Mouse (Mus musculus) small intestine, adult 2 months (tissue): ENCODE results near the gene Fam189a1. TPM values are rescaled to one million over a fixed set of nuclear protein-coding genes. Genes with fewer than 3 reads are reported as not detected.

ENCODE experiments used
- H3K27ac ChIP-seq: fragments of 200-500 bp; 2 replicates; pipeline ENCODE4 v1.5.1; 2012; ENCODE audit warnings: low read depth, low read length, control low read depth, inconsistent platforms; ENCODE audit not compliant: insufficient read depth
- H3K27me3 ChIP-seq: fragments of 200-500 bp; 2 replicates; pipeline ENCODE4 v1.6.1; 2012; ENCODE audit warnings: mild to moderate bottlenecking, moderate library complexity, low read length, inconsistent platforms; ENCODE audit not compliant: control insufficient read depth, insufficient read depth
- H3K36me3 ChIP-seq: fragments of 200-500 bp; 2 replicates; pipeline ENCODE4 v1.6.1; 2012; ENCODE audit warnings: mild to moderate bottlenecking, low read length, control low read depth, inconsistent platforms; ENCODE audit not compliant: control insufficient read depth, insufficient read depth
- H3K4me1 ChIP-seq: fragments of 200-500 bp; 2 replicates; pipeline ENCODE4 v1.6.1; 2012; ENCODE audit warnings: low read length, inconsistent platforms, mixed read lengths; ENCODE audit not compliant: control insufficient read depth, insufficient read depth, insufficient read length
- H3K4me3 ChIP-seq: fragments of 200-500 bp; 2 replicates; pipeline ENCODE4 v1.5.1; 2012; ENCODE audit warnings: low read depth, mild to moderate bottlenecking, control low read depth, inconsistent platforms, low read length, moderate library complexity
- CTCF ChIP-seq: fragments of 200-500 bp; IDR thresholded peaks from 2 replicates; pipeline ENCODE4 v1.5.1; 2012; ENCODE audit warnings: low read depth, mild to moderate bottlenecking, control low read depth, inconsistent platforms, low read length, moderate library complexity, mixed read lengths; ENCODE audit not compliant: insufficient replicate concordance, insufficient read length; ENCODE audit errors: extremely low read depth
- POLR2A ChIP-seq: fragments of 200-500 bp; IDR thresholded peaks from 2 replicates; pipeline ENCODE4 v1.6.1; 2012; ENCODE audit warnings: low read depth, mild to moderate bottlenecking, control low read depth, inconsistent platforms, low read length, moderate library complexity
- WGBS: fragments of 180-500 bp; shearing (Covaris S2); methylation state at CpG from one replicate; pipeline ENCODE4 v1.1.7; 2018; 5-methylcytosine and 5-hydroxymethylcytosine counted together
- polyA plus RNA-seq: library from polyadenylated mRNA; depleted of rRNA; stranded (reverse); fragments of >200 nt; gene quantifications from 2 replicates; pipeline ENCODE4 v1.2.3, GENCODE M21; 2012; rRNA removed

Gene Fam189a1
- 1.1 and 4.3 TPM in 2 replicates for polyA plus RNA-seq

GRCm38 (mm10) chr7:65156514-65156911 lies at the start of gene Fam189a1:
Gene Fam189a1 (minus strand): TSS chr7:65156570.
- 8% methylated on average over 50 of the region's 50 CpGs for whole genome bisulfite sequencing
- peak within 1 kb of the TSS; percentile 53 for H3K4me3 ChIP-seq

DNA sequence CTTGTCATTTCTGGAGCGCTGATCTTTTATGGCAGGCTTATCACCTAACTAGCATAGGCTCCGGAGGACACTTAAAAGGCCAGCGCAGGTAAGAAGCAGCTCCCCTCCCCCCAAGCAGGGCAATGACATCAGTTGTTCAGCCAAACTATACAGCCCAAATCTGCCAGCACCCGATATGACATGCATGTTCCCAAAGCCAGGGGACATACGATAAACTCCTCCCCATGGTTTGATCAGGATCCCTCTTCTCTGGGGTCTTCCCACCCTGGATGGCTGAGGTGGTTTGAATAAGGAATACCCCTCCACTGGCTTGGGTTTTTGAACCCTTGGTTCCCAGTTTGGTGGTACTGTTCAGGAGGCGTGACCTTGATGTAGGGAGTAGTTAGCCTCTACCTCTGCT lies 49.7 kb upstream of the Fam189a1 start:
- TF ChIP-seq POLR2A (no peak), CTCF (no peak)
- no peaks in the 10 kb centered on the region for H3K4me1 ChIP-seq
- no peaks in the 10 kb centered on the region for H3K27me3 ChIP-seq
- no peaks in the 10 kb centered on the region for H3K36me3 ChIP-seq
- H3K4me3 ChIP-seq, result no peak overlapping the region
- no peak overlapping the region for H3K27ac ChIP-seq
- WGBS, result 54% methylated on average over 6 of the region's 6 CpGs

More at GRCm38 (mm10) chr7:65156514-65156911, at the start of gene Fam189a1:
- H3K4me1 ChIP-seq, result no peaks in the 10 kb centered on the region
- TF ChIP-seq POLR2A (no peak), CTCF (no peak)
- H3K27me3 ChIP-seq, result peaks cover 22% of the 10 kb centered on the region
- no peak within 1 kb of the TSS for H3K27ac ChIP-seq
- no peaks in the 10 kb centered on the region; the same call in 1 of the 2 replicates for H3K36me3 ChIP-seq

DNA sequence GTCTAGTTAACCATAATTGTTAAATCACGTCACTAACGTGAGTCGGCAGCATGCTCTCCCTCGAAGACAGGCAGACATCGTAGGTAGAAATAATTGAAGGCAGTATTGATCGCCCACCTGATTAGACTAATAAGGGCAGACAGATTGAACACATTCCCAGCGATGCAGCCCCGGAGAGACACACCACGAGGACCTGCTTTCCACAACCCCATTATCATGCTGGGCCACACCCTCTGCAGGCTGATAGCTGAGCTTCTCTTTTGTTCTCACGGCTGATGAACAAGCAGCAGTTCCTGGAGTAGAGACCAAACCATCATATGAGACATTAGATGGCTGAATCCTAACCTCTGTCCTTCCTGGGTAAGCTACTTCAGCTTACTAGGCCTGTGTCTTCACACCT lies 46.3 kb upstream of the Fam189a1 start:
- Histone ChIP-seq H3K4me3 (no peak overlapping the region), H3K4me1 (no peaks in the 10 kb centered on the region), H3K36me3 (no peaks in the 10 kb centered on the region), H3K27ac (no peak overlapping the region), H3K27me3 (no peaks in the 10 kb centered on the region)
- no peak for TF ChIP-seq CTCF
- TF ChIP-seq POLR2A, result no peak
- WGBS, result 69% methylated on average over 10 of the region's 10 CpGs

DNA sequence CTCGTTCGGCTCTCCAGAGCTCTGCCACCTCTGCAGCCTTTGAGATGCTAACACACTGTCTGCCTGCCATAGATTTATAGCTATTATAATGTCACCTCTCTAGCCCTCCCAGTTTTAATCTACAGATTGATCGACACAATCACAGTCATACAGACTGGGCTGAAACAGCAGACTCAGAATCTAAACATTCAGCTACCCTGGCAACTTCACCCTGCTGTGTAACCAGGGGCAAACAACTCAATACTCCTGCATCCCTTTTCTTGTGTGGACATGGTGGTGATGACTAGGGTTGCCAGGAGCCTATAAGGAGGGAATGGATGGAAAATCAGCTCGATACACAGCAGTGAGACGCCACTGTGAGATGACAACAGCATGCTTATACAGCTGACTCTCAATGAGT lies 24.3 kb upstream of the Fam189a1 start:
- 64% methylated on average over 5 of the region's 5 CpGs for WGBS
- H3K4me1 ChIP-seq, result no peaks in the 10 kb centered on the region
- H3K4me3 ChIP-seq, result no peak overlapping the region
- no peaks in the 10 kb centered on the region for H3K27me3 ChIP-seq
- no peaks in the 10 kb centered on the region for H3K36me3 ChIP-seq
- TF ChIP-seq POLR2A, result no peak
- TF ChIP-seq CTCF, result no peak
- no peak overlapping the region for H3K27ac ChIP-seq

- 75% methylated on average over 4 of the region's 4 CpGs for WGBS
Observed at GRCm38 (mm10) chr7:65170762-65171161, 14.4 kb upstream of the Fam189a1 start.

GRCm38 (mm10) chr7:65157031-65158025 lies 958 bp upstream of the Fam189a1 start:
- WGBS, result 10% methylated on average over 16 of the region's 16 CpGs
- Histone ChIP-seq H3K27ac (no peak overlapping the region), H3K4me3 (no peak overlapping the region), H3K36me3 (no peaks in the 10 kb centered on the region; the same call in 1 of the 2 replicates), H3K27me3 (peaks cover 22% of the 10 kb centered on the region), H3K4me1 (no peaks in the 10 kb centered on the region)
- TF ChIP-seq POLR2A, result no peak
- no peak for TF ChIP-seq CTCF

More at GRCm38 (mm10) chr7:65170762-65171161, 14.4 kb upstream of the Fam189a1 start:
- Histone ChIP-seq H3K4me3 (no peak overlapping the region), H3K4me1 (no peaks in the 10 kb centered on the region), H3K27ac (no peak overlapping the region), H3K36me3 (no peaks in the 10 kb centered on the region), H3K27me3 (no peaks in the 10 kb centered on the region)
- TF ChIP-seq CTCF (no peak), POLR2A (no peak)
